Mouse (Mus musculus) kidney, postnatal 36 days (tissue): ENCODE data around the gene Myo1f.
"Not testable (repeated sequence)": the region's sequence is repeated elsewhere in the genome, so short reads cannot be mapped to it uniquely, and the experiment has no call there.

Source experiments
- DNase-seq, 2 experiments: peaks; one replicate each; pipeline ENCODE4 v3.0.0; 2021 to 2022; ENCODE audit warnings: mixed read lengths in 2 of 2

Myo1f gene

GRCm38 (mm10) chr17:33586011-33586410 lies 30.5 kb downstream of the Myo1f start:
- DNase-seq, result no peak

- no peak for DNase-seq
Measured at GRCm38 (mm10) chr17:33597271-33597670, 41.8 kb downstream of the Myo1f start.

GRCm38 (mm10) chr17:33598506-33598905 lies 43.0 kb downstream of the Myo1f start:
- no peak for DNase-seq

- DNase-seq, result no peak
Measured at GRCm38 (mm10) chr17:33599836-33600475, 44.4 kb downstream of the Myo1f start.

GRCm38 (mm10) chr17:33600831-33601230 lies 45.3 kb downstream of the Myo1f start:
- no peak for DNase-seq

GRCm38 (mm10) chr17:33601947-33602346 lies 46.4 kb downstream of the Myo1f start:
- DNase-seq, result no peak

GRCm38 (mm10) chr17:33607273-33607672 lies 51.8 kb downstream of the Myo1f start:
- DNase-seq, result no peak

GRCm38 (mm10) chr17:33610548-33610947 lies 55.0 kb downstream of the Myo1f start:
- DNase-seq, result no peak

- not testable (repeated sequence) for DNase-seq
Measured at GRCm38 (mm10) chr17:33613726-33614125, 58.2 kb downstream of the Myo1f start.

- DNase-seq, result no peak
Measured at GRCm38 (mm10) chr17:33627281-33627680, 71.8 kb downstream of the Myo1f start.

- peak; percentile 93 to 95 for DNase-seq
Measured at GRCm38 (mm10) chr17:33628621-33629486, 73.3 kb downstream of the Myo1f start, which contains the start of gene Zfp414. Gene Zfp414 (plus strand): TSS chr17:33629090.

- no peak for DNase-seq
Measured at GRCm38 (mm10) chr17:33629487-33630125, 74.1 kb downstream of the Myo1f start.

- no peak for DNase-seq
Measured at GRCm38 (mm10) chr17:33630171-33630895, 74.8 kb downstream of the Myo1f start.

- no peak for DNase-seq
Measured at GRCm38 (mm10) chr17:33631236-33631635, 75.7 kb downstream of the Myo1f start.

GRCm38 (mm10) chr17:33631796-33632195 lies 76.3 kb downstream of the Myo1f start:
- no peak for DNase-seq

- DNase-seq, result peak in 1 of 2 experiments; percentile 6
Measured at GRCm38 (mm10) chr17:33637038-33637437, 81.5 kb downstream of the Myo1f start.

- DNase-seq, result peak in 1 of 2 experiments; percentile 15
Measured at GRCm38 (mm10) chr17:33637516-33638276, 82.2 kb downstream of the Myo1f start, which contains the start of gene Pram1. Gene Pram1 (plus strand): TSS chr17:33638056.

- DNase-seq, result no peak
Measured at GRCm38 (mm10) chr17:33639743-33640142, 84.2 kb downstream of the Myo1f start.

- no peak for DNase-seq
Measured at GRCm38 (mm10) chr17:33644068-33644467, 88.6 kb downstream of the Myo1f start.

GRCm38 (mm10) chr17:33645073-33645472 lies 89.6 kb downstream of the Myo1f start:
- DNase-seq, result no peak

GRCm38 (mm10) chr17:33649781-33650475 lies 94.4 kb downstream of the Myo1f start:
- DNase-seq, result no peak
